Mouse (Mus musculus): ENCODE measurements around the gene Mydgf. TPM values are rescaled to one million over a fixed set of nuclear protein-coding genes. Genes with fewer than 3 reads are reported as not detected.
A peak's percentile ranks its signal among the peaks of the same experiment; 100 is the strongest.

Mydgf gene
- polyA plus RNA-seq, 1 experiment from 2014 or later = 68.4 TPM

DNA sequence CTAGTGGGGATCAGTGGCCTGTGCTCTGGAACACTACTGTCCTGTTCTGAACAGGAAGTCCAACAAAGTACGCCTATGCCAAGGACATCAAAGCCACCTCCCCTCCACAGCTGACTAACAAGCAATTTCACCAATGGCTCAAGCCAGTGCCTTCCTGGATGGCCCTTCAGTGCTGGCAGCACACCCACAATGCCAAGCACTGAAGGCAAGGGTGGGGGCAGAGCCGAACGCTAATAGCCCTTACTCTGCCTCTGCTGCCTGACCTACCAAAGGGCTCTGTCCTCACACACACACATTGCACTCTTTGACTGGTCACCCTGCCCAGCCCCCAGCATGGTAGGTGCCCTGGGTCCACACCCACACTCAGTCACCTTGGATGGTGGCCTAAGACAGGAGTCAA is 25.1 kb upstream of the Mydgf start:
- Histone ChIP-seq H3K9ac (replicated peaks) (peak overlapping the region; percentile 19; the same call in 1 of the 2 replicates), H3K27me3 (no peaks in the 10 kb centered on the region), H3K9me3 (no peaks in the 10 kb centered on the region), H3K36me3 (peaks cover 88% of the 10 kb centered on the region), H3K27ac (no peak overlapping the region), H3K4me3 (replicated peaks) (no peak overlapping the region), H3K4me1 (replicated peaks) (no peaks in the 10 kb centered on the region), H3K4me2 (replicated peaks) (no peak overlapping the region)
- 87% methylated on average over 3 of the region's 3 CpGs for WGBS
- ATAC-seq = no peak

DNA sequence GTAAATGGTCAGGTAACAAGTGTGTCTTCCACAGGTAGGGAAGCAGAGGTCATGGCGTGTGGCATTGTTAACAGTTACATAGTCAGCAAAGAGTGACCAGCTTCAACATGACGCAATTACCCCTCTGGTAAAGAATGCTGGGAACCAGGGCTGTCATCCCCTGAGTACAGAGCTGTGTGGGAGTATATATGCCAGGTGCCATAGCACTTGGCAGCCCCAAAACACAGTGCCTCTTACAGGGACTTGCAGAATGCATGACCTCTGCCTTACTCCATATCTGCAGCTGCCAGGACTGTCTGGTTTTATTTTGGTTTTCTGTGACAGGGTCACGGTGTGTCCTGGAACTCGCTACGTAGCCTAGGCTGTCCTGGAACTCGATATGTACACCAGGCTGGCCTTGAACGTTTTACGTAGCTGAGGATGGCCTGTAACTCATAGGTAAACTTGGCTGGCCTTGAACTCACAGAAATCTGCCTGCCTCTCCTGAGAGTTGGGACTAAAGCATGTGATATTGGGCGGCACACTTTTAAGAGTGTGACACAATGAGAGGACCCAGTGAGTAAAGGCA is 24.3 kb upstream of the Mydgf start:
- Histone ChIP-seq H3K27me3 (no peaks in the 10 kb centered on the region), H3K4me3 (replicated peaks) (no peak overlapping the region), H3K4me2 (replicated peaks) (no peak overlapping the region), H3K27ac (no peak overlapping the region), H3K4me1 (replicated peaks) (no peaks in the 10 kb centered on the region), H3K9ac (replicated peaks) (no peak overlapping the region), H3K9me3 (no peaks in the 10 kb centered on the region), H3K36me3 (peaks cover 95% of the 10 kb centered on the region)
- no peak for ATAC-seq
- 96% methylated on average over 9 of the region's 9 CpGs for WGBS

DNA sequence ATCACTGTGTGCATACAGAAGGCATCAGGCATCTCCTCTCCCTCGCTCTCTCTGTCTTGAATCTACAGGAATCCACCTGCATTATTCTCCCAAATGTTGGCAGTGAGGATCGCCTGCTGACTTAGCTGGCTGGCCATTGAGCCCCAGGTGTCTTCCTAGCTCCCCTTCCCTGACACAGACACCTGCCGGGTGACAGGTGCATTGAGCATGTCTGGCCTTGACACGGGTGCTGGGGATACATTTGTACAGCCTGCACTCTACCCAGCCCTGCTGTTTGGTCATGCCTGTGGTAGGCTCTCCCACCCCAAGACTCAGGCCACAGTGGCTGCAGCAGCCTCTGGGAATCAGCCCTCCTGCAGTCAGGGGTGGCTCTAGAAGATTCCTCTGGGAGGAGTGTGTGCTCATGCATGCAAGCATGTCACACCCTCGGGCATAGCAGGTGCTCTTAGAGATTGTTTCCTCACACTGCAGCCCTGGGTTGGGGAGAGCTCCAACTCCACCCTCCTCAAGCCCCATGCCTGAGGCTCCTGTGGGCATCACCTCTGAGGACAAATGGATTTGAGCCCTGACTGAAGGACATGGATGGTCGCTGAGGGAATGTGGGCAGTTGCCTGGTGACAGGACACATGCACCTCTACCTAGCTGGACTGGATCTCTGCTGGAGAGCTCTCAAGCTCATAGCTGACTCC is 23.4 kb upstream of the Mydgf start:
- ATAC-seq = no peak
- H3K4me3 ChIP-seq (replicated peaks) = no peak overlapping the region
- no peak overlapping the region for H3K9ac ChIP-seq (replicated peaks)
- H3K4me2 ChIP-seq (replicated peaks) = no peak overlapping the region
- no peaks in the 10 kb centered on the region for H3K9me3 ChIP-seq
- 90% methylated on average over 6 of the region's 6 CpGs for WGBS
- H3K27me3 ChIP-seq = no peaks in the 10 kb centered on the region
- H3K27ac ChIP-seq = no peak overlapping the region
- peaks cover 100% of the 10 kb centered on the region for H3K36me3 ChIP-seq
- H3K4me1 ChIP-seq (replicated peaks) = no peaks in the 10 kb centered on the region

DNA sequence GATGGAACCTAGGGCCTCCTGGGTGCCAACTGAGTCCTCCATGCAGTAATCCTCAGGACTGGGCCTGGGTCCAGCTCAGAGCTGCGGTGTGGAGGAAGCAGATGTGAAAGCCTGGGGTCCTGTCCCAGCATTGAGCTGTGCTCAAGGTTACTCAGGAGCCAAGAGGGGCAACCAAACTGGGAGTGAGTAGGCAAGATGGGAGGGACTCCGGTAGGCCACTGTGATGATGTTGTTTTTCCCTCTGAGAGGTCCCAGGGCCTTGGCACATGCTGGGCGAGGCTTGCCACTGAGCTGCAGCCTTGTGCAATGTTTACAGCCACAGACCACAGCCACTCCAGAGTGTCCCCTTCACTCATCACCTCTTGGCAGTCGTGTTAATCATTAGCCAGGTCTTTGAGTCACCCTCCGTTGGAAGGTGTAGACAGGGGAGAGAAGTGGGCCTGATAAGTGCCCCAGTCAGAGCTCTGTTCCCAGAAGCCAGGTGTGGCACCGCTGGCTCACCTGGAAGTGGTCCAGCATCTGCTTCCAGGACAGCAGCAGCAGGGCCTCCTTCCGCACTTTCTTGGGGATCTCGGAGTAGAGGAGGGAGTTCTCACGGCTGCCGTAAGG is 22.7 kb upstream of the Mydgf start:
- no peak for ATAC-seq
- peaks cover 100% of the 10 kb centered on the region for H3K36me3 ChIP-seq
- no peak overlapping the region for H3K9ac ChIP-seq (replicated peaks)
- no peaks in the 10 kb centered on the region for H3K27me3 ChIP-seq
- no peak overlapping the region for H3K27ac ChIP-seq
- WGBS = 96% methylated on average over 10 of the region's 10 CpGs
- no peak overlapping the region for H3K4me2 ChIP-seq (replicated peaks)
- H3K4me3 ChIP-seq (replicated peaks) = no peak overlapping the region
- H3K4me1 ChIP-seq (replicated peaks) = no peaks in the 10 kb centered on the region
- no peaks in the 10 kb centered on the region for H3K9me3 ChIP-seq

DNA sequence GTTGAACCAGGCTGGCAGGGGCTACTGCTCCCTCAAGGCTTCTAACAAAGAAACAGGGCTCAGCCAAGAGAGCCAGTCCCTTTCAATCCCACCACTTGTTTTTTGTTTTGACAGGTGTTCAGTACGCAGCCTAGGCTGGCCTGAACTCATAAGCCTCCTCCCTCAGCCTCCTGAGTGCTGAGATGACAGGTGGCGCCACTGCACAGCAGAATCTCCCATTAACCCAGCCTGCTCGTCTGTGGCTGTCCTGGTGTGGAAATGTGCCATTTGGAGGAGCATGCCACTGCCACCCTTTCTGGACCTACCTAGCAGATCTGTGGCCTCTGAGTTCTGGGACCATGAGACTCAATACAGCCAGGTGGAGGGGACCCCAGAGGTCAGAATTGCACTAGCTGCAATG is 20.0 kb upstream of the Mydgf start:
- Histone ChIP-seq H3K9ac (replicated peaks) (no peak overlapping the region), H3K4me3 (replicated peaks) (no peak overlapping the region), H3K9me3 (no peaks in the 10 kb centered on the region), H3K4me2 (replicated peaks) (no peak overlapping the region), H3K27ac (no peak overlapping the region), H3K36me3 (peaks cover 92% of the 10 kb centered on the region), H3K4me1 (replicated peaks) (no peaks in the 10 kb centered on the region), H3K27me3 (no peaks in the 10 kb centered on the region)
- ATAC-seq = no peak
- WGBS = 71% methylated on average over 3 of the region's 3 CpGs

DNA sequence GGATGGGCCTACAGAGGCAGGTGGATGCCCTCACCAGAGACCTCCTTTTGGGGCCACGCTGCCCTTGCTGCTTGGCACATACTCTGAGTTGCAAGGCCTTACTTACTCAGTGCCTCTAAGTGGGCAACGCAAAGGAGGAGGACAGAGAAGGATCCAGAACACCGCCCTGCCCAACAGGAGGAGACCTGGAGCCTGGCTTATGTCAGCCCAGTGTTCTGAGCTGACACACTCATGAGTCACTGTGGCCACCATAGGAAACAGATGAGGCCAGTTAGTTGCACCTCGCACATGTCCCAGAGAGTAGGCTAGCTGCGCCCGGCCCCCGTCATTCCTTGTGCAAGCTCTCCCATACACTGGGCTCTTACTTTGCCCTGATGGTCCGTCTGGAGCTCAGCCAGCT is 18.8 kb upstream of the Mydgf start:
- 94% methylated on average over 8 of the region's 8 CpGs for WGBS
- Histone ChIP-seq H3K9ac (replicated peaks) (no peak overlapping the region), H3K9me3 (no peaks in the 10 kb centered on the region), H3K4me1 (replicated peaks) (no peaks in the 10 kb centered on the region), H3K36me3 (peaks cover 92% of the 10 kb centered on the region), H3K4me2 (replicated peaks) (no peak overlapping the region), H3K4me3 (replicated peaks) (no peak overlapping the region), H3K27ac (no peak overlapping the region), H3K27me3 (no peaks in the 10 kb centered on the region)
- no peak for ATAC-seq

DNA sequence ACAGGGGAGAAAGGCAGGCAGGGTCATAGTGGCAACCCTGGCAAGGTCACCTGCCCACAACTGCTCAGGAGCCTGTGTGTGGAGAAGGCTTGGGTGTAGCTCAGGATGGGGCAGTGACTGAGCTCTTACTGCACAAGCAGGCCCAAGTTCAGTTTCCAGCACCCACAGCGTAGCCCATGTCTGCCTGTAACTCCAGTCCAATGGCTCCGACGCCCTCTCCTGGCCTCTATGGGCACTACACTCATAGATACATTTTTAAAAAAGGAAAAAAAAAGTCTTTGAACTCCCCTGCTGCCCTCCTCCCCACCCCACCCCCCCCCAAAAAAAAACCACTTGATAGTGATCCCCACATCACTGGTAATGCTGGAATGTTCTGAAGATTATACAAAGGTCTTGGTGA is 17.9 kb upstream of the Mydgf start:
- no peak overlapping the region for H3K4me2 ChIP-seq (replicated peaks)
- H3K27ac ChIP-seq = no peak overlapping the region
- H3K4me1 ChIP-seq (replicated peaks) = no peaks in the 10 kb centered on the region
- no peaks in the 10 kb centered on the region for H3K27me3 ChIP-seq
- H3K4me3 ChIP-seq (replicated peaks) = no peak overlapping the region
- peaks cover 4% of the 10 kb centered on the region; the same call in 1 of the 2 replicates for H3K9me3 ChIP-seq
- no peak overlapping the region for H3K9ac ChIP-seq (replicated peaks)
- ATAC-seq = no peak
- H3K36me3 ChIP-seq = peaks cover 92% of the 10 kb centered on the region
- 81% methylated on average over 3 of the region's 3 CpGs for WGBS

DNA sequence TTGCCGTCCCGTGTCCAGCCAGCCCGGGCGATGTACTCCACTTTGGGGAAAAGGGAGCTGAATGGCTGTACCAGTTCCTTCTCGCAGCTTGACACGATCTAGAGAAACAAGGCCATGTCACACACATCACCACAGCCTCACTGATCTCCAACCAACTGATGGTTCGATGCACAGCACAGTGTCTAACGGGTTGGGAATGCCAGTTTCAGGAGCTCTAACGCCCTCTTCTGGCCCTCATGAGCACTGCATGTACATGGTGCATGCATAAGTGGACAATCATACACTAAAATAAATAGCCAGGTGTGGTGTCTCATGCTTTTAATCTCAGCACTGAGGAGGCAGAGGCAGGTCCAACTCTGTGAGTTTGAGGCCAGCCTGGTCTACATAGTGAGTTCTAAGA is 16.9 kb upstream of the Mydgf start:
- H3K9ac ChIP-seq (replicated peaks) = no peak overlapping the region
- WGBS = 82% methylated on average over 9 of the region's 9 CpGs

DNA sequence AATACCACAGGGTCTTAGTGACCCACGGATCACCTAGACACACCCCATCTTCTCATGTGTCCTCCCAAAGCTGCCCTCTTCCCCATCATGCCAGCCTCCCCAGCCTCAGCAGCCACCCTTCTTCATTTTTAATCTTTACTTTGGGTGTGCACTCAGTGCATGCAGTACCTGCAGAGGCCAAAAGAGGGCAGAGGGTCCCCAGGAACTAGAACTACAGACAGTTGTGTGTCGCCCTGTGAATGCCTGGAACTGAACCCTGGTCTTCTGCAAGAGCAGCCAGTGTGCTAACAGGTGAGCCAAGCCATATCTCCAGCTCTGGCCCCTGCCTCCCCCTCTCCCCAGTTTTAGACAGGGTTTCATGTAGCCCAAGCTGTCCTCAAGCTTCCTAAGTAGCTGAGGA is 13.1 kb upstream of the Mydgf start:
- Histone ChIP-seq H3K27ac (no peak overlapping the region), H3K27me3 (no peaks in the 10 kb centered on the region), H3K9me3 (peaks cover 4% of the 10 kb centered on the region; the same call in 1 of the 2 replicates), H3K4me1 (replicated peaks) (no peaks in the 10 kb centered on the region), H3K4me3 (replicated peaks) (no peak overlapping the region), H3K36me3 (peaks cover 92% of the 10 kb centered on the region), H3K9ac (replicated peaks) (no peak overlapping the region), H3K4me2 (replicated peaks) (no peak overlapping the region)
- ATAC-seq = no peak
- WGBS = 75% methylated on average over 2 of the region's 2 CpGs

More for the DNA sequence above, 16.9 kb upstream of the Mydgf start:
- no peak for ATAC-seq
- Histone ChIP-seq H3K27me3 (no peaks in the 10 kb centered on the region), H3K4me2 (replicated peaks) (no peak overlapping the region), H3K36me3 (peaks cover 92% of the 10 kb centered on the region), H3K27ac (no peak overlapping the region), H3K4me1 (replicated peaks) (no peaks in the 10 kb centered on the region), H3K4me3 (replicated peaks) (no peak overlapping the region), H3K9me3 (peaks cover 4% of the 10 kb centered on the region; the same call in 1 of the 2 replicates)

DNA sequence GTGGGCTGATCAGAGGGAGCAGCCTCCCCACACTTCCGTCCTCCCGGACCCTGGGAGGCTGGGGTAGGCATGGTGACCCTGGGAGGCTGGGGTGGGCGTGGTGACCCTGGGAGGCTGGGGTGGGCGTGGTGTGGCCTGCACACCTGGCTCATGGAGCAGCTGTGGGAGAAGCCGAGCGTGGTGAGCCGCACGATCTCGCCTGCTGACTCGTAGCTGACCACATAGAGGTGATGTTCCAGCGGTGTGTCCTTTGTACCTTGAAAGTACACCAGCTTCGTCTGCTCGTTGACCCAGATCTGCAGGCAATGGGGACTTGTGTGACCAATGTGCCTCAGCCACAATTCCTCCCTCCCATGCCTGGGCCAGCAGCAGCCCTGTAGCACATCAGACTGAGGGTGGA is 11.0 kb upstream of the Mydgf start:
- Histone ChIP-seq H3K9ac (replicated peaks) (no peak overlapping the region), H3K4me1 (replicated peaks) (no peaks in the 10 kb centered on the region), H3K9me3 (peaks cover 4% of the 10 kb centered on the region; the same call in 1 of the 2 replicates), H3K27me3 (no peaks in the 10 kb centered on the region), H3K4me3 (replicated peaks) (no peak overlapping the region), H3K27ac (no peak overlapping the region), H3K4me2 (replicated peaks) (no peak overlapping the region), H3K36me3 (peaks cover 97% of the 10 kb centered on the region)
- WGBS = 91% methylated on average over 13 of the region's 13 CpGs
- no peak for ATAC-seq

DNA sequence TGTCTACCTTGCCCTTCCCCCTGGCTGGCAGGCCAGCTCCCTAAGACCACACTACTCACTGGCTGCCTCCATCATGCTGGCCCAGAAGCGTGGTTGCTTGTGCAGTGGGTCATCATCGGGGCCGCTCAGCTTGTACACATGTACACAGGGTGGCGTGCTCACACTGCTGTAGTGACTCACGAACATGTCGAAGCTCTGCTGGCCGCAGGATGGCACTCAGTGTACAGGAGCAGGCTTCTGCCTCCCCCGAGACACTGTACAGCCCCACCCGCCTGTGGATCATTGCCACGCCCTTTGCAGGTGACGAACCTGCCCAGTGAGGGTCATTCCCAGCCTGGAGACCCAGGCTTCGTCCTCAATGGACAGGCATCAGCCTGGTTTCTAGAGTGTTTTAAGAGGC is 10.6 kb upstream of the Mydgf start:
- ATAC-seq = no peak
- Histone ChIP-seq H3K4me1 (replicated peaks) (no peaks in the 10 kb centered on the region), H3K27me3 (no peaks in the 10 kb centered on the region), H3K27ac (no peak overlapping the region), H3K9ac (replicated peaks) (no peak overlapping the region), H3K36me3 (peaks cover 99% of the 10 kb centered on the region), H3K4me3 (replicated peaks) (no peak overlapping the region), H3K4me2 (replicated peaks) (no peak overlapping the region), H3K9me3 (peaks cover 4% of the 10 kb centered on the region; the same call in 1 of the 2 replicates)
- WGBS = 92% methylated on average over 12 of the region's 12 CpGs

DNA sequence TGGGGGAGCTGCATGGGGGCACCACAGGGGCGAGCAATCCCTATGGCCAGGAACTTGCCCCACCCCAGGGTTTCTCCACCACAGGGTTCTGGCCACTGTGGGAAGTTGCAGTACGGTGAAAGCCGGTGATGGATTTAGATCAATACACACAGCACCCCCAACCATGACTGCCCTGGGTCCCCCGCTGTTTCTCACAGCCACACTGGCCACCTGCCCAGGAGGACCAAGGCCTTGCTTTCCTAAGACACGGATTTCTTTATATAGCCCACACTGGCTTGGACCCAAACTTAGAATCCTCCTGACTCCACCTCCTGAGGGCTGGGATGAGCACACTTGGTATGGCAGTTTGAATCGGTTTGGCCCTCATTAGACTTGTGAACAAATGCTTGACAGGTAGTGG is 7.5 kb upstream of the Mydgf start:
- 92% methylated on average over 6 of the region's 6 CpGs for WGBS
- Histone ChIP-seq H3K27me3 (no peaks in the 10 kb centered on the region), H3K4me1 (replicated peaks) (no peaks in the 10 kb centered on the region), H3K36me3 (peaks cover 96% of the 10 kb centered on the region), H3K4me3 (replicated peaks) (no peak overlapping the region), H3K9me3 (no peaks in the 10 kb centered on the region), H3K4me2 (replicated peaks) (no peak overlapping the region), H3K27ac (no peak overlapping the region), H3K9ac (replicated peaks) (no peak overlapping the region)
- ATAC-seq = no peak

Data from midbrain, embryonic 13.5 days (tissue).